Mouse (Mus musculus) layer of hippocampus, postnatal 36 days (tissue): ENCODE results near the gene Oser1. TPM values are rescaled to one million over a fixed set of nuclear protein-coding genes. Genes with fewer than 3 reads are reported as not detected.
"Not testable (repeated sequence)": the region's sequence is repeated elsewhere in the genome, so short reads cannot be mapped to it uniquely, and the experiment has no call there.

Experiments used
- DNase-seq, 2 experiments: peaks; one replicate each; pipeline ENCODE4 v3.0.0; 2022
- total RNA-seq, 2 experiments: library from RNA; stranded (reverse); gene quantifications; 2 replicates each; pipeline ENCODE4 v1.2.3; 2021

Gene Oser1
- total RNA-seq, 2 experiments from 2014 or later = 19.0 to 19.5 TPM

- DNase-seq = no peak
Measured at GRCm38 (mm10) chr2:163439488-163439887, 15.0 kb upstream of the Oser1 start.

DNA sequence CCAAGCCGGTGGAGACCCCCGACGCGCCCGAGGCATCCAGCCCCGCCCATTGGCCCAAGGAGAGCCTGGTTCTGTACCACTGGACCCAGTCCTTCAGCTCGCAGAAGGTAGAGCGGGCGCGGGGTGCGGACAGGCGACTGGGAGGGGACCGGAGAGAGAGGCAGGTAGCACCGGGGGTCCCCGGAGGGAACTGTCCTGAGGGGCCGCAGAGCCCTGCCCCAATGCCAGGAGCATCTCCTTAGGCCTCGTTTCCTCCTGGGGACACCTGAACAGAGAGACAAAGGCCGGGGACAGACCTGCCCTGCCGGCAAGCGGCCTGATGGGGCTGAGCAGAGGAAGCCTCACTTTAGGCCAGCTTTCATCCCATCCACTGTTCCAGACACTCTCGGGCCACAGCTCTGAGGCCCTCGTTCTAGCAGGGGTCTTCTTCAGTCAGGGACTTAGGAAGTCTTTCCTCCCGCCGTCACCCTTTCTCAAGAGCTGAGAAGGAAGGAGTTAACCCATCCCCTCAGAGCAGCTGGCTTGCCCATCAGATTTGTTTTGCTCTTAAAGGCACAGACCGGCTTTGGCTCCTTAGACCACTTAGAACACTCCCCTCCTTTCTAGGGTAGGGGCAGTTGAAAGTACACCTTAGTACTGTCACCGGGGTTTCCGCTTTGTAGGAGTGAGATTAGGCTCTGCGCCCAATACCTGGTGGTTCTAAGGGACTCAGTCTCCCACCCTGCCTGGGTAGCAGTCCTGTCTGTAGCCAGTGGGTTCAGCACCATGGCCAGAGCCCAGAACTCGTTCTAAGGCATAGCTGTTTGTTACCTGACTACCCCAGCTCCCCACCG lies 14.3 kb upstream of the Oser1 start:
- DNase-seq = peak in 1 of 2 experiments; percentile 51

- DNase-seq = peak; percentile 79 to 83
Measured at GRCm38 (mm10) chr2:163438246-163438618, 13.7 kb upstream of the Oser1 start, which contains the start of gene Gdap1l1. Gene Gdap1l1, plus strand, starts transcription at chr2:163438476.

GRCm38 (mm10) chr2:163437800-163438199 lies 13.3 kb upstream of the Oser1 start:
- no peak for DNase-seq

- no peak for DNase-seq
Measured at GRCm38 (mm10) chr2:163433971-163434370, 9.5 kb upstream of the Oser1 start.

DNA sequence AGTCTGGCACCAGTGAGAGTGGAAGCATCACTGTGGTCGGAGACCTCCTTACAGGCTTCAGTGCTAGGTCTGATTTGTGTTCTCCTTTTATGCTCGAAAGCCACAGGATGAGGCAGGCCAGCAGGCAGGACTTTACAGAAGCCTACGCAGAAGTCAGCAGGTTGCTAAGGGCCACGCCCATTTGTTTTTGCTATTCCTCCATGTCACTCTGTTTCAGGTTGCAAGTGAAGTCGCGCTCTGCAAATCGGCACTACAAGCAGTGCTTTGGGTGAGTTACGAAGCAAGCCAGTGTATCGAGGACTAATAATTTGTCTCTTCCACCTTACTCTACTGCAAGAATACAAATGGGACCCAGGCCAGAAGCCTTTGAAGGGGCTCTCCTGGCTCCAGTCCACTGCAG lies 6.8 kb upstream of the Oser1 start:
- DNase-seq = no peak

DNA sequence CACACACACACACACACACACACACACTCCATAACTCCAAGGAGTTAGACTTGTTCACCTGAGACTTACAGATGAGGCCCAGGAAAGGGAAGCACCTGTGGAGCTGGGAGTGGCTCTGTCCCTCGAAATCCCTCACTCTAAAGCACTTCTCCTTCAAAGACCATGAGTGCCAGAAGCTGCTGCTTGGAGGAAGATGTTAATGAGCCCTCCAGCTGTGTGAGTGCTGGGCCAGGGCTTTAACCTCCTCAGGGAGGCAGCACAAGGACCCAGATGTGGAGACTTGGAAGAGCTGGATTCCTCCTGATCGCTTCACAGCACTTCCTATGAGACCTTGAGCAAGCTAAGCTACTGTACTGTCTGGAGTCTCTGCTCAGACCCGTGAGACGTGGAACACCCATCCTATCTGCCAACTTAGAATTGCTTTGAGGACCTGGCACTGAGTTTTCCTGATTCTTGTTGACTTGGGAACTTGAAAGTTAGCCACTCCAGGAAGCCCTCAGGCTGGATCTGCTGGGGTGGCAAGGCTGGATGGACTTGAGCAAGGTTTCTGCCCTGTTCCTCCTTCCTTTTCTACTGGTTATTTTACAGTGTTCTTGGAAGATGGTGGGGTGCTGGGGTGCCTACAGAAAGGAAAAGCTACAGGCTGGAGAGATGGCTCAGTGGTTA lies 4.0 kb upstream of the Oser1 start:
- no peak for DNase-seq

DNA sequence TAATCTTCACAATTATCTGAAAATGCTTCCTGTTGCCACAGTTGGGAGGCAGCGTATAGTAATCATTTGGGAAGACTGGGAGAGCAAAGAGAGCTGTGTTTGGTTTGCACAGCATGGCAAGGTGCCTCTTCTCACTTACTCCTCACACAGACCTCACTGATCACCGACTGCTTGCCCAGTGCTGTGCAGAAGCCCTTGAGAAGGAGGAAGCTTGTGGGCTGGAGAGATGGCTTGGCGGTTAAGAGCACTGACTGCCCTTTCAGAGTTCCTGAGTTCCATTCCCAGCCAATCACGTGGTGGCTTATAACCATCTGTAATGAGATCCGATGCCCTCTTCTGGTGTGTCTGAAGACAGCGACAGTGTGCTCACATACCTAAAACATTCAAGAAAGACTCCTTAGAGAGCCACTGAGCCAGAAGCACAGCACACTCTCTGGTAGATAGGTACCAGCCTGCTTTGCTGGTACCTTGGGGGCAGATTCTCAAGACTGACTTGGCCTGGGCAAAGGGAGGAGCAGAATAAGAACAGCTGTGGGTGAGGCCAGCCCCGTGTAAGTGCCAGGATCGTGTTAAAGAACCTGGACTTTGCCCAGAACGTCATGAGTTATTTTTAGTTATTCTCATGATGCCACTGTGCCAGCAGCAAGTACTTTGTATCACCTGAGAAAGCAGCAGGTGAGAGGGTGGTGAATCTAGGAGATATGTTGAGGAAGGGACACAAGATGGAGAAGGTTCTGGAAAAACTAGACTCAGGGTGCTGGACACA lies 1.4 kb downstream of the Oser1 start:
- DNase-seq = no peak

GRCm38 (mm10) chr2:163420366-163420886 lies 4.1 kb downstream of the Oser1 start:
- DNase-seq = no peak

GRCm38 (mm10) chr2:163419346-163420045 lies 5.0 kb downstream of the Oser1 start:
- peak; percentile 100 for DNase-seq

- DNase-seq = peak in 1 of 2 experiments; percentile 23
Measured at GRCm38 (mm10) chr2:163418841-163419345, 5.6 kb downstream of the Oser1 start.

GRCm38 (mm10) chr2:163417830-163418229 lies 6.7 kb downstream of the Oser1 start:
- no peak for DNase-seq

- no peak for DNase-seq
Measured at GRCm38 (mm10) chr2:163417026-163417425, 7.5 kb downstream of the Oser1 start.

- DNase-seq = no peak
Measured at GRCm38 (mm10) chr2:163412846-163413590, 11.5 kb downstream of the Oser1 start.

- DNase-seq = peak; percentile 37 to 50
Measured at GRCm38 (mm10) chr2:163412419-163412818, 12.1 kb downstream of the Oser1 start.

GRCm38 (mm10) chr2:163411840-163412239 lies 12.7 kb downstream of the Oser1 start:
- DNase-seq = no peak

DNA sequence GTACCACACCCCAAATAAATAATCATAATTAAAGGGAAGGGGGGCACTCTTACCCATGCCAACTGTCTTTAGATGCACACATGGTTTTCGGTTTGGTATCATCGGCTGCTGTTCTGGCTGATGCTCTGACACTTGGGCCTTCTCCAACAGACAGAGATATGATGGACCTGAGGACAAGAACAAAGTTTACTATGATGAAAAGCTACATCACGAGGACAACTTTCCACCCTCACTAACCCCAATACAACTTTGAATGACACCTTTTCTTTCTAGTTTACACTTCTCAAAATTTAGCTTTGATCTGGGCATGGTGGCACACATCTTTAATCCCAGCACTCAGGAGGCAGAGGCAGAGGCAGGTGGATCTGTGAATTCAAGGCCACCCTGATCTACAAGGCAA lies 13.2 kb downstream of the Oser1 start:
- not testable (repeated sequence) for DNase-seq

DNA sequence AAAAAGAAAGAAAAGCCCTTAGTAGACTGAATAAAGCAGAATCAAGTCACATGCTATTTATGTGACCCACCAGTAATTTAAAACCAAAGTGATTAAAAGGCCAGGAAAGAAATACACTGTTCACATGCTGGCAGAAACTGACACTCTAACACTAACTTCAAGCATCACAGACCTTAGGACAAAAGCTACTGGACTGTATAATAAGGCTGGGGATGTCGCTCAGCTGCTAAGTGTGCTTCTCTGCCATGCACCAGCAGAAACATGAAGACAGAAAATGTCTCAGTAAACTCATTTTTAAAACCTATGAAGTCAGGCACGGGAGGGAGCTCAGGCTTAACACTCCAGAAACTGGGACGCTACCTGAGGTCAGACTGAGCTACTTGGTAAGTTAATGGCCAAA lies 14.3 kb downstream of the Oser1 start:
- no peak for DNase-seq

GRCm38 (mm10) chr2:163404037-163404815 lies 20.3 kb downstream of the Oser1 start:
- DNase-seq = no peak

DNA sequence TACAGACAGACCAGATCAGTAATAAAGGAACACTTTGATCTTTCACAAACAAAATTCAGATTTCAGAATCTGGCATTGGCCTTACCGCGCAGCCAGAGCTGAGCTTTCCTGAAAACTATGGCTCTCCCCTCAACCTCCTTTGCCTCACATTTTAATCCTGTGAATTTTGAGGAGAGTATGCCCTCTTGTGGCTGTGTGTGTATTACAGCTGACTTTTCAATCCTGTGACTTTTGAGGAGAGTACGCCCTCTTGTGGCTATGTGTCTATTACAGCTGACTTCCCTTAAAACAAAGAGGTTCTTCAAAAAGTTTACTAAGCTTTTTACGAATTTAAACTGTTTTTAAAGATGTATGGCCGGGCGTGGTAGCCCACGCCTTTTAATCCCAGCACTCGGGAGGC lies 23.3 kb downstream of the Oser1 start:
- peak; percentile 61 to 82 for DNase-seq
